Mouse (Mus musculus) embryo, embryonic 10 days (tissue): ENCODE measurements around the gene Poc1a.

Source experiments
- DNase-seq: peaks from one replicate; pipeline ENCODE4 v3.0.0-alpha.2; 2015; ENCODE audit warnings: low spot score

Gene Poc1a

DNA sequence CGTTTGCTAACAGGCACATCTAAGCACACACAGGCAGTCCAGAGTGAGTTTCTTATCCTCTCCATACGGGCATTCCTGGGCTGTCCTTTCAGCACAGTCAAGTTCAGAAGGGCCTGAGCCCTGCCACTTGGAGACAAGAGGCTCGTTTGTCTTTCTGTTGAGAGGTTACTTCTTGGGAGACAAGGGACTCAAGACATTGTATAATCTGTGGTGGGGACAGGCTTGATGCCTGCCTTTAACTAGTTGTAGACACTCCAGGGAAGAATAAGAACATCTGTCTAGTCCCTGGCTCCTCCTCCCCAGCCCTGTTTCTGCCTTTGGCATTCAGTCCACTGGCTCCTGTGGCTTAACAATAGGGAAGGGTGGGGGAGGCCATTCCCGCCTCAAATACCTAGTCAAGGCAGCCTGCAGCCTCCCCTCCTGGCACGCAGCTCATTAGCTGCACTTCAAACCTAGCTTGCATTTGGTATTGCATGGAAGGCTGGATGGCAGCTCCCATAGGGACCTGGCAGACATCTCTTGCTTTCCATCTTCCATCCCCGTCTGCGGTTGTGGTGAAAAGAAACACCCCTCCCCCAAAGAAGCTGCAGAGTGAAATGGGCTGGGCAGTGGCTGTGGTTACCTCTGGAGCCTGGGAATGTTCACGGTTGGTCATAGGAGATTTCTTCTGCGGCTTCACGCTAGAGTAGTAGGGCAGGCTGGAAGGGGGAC is 57.8 kb downstream of the Poc1a start:
- DNase-seq: peak; percentile 74

GRCm38 (mm10) chr9:106339173-106339558 is 58.3 kb downstream of the Poc1a start:
- DNase-seq: peak; percentile 52

DNA sequence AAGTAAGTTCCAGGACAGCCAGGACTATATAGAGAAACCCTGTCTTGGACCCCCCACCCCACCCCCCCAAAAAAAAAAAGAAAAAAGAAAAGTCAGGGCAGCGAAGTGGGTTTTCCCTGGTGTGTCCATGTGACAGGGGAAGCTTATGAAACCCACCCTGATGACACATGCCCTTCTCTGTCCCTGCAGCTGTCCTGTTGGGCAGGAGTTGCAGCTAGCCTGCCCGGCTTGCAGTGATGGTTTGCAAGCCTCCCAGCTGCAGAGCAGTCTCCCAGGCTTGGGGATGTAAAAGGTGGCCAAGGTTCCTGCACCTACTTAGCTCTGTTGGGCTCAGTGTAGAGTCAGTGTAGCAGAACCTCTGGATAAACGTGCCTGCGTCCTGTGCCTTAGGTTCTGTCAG is 58.9 kb downstream of the Poc1a start:
- DNase-seq: no peak

- DNase-seq: peak; percentile 49
These were observed 59.8 kb downstream of the Poc1a start for GRCm38 (mm10) chr9:106340501-106341312.

GRCm38 (mm10) chr9:106341313-106341686 is 60.4 kb downstream of the Poc1a start:
- DNase-seq: no peak

DNA sequence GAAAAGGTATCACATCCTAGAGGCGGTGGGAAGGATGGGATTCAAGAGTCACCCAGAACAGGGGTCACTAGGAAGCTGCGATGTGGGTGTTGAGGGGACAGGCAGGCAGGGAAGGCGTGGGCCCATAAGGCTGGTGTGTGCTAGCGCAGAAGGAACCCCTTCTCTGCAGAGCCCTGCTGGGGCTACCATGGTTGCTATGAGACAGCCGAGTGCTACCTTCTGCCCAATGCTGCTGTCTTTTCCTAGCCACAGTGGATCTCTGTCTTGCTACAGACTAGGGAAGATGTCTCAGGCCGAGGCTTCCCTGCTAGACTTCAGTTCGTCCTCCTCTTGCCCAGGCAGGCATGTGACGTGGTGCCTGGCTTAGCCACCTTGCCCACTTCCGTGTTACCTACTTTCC is 61.7 kb downstream of the Poc1a start:
- no peak for DNase-seq

- DNase-seq: no peak
These were observed 64.3 kb downstream of the Poc1a start for GRCm38 (mm10) chr9:106345167-106345566.

DNA sequence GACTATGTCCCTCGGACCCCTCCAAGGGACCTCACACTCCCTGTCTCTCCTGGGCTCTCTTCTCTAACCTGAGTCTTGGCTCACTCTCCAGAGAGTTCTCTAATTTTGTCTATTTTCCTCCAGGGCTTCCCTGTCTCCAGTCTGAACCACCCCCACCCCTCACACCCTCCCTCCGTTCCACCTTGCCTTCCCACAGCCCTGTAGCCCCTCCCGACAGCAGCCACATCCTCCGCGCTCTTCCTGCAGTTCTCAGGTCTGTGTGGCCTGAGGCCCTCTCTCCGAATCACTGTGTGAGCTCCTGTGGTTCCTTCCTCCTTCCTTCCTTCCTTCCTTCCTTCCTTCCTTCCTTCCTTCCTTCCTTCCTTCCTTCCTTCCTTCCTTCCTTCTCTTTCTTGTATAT is 64.8 kb downstream of the Poc1a start:
- DNase-seq: no peak

DNA sequence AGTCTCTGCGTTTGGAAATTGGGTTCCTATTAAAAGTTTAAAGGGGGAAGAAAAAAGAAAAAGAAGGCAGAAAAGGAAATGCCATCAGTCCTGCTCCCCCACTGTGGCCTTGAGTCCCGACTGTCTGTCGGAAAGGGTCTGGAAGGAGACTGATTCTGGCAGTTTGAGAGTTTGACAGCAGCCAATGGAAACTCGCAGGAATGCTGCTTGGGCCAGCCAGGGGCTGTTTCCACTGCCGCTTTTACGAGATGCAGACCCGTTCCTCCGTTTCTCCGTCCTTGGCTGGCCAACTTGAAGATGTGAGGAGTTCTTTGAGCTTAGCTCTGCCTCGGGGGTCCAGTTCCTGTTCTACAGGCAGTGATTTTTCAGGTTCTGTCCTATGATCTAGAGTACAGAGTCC is 67.4 kb downstream of the Poc1a start:
- DNase-seq: no peak

GRCm38 (mm10) chr9:106349075-106349474 is 68.2 kb downstream of the Poc1a start:
- peak; percentile 63 for DNase-seq

DNA sequence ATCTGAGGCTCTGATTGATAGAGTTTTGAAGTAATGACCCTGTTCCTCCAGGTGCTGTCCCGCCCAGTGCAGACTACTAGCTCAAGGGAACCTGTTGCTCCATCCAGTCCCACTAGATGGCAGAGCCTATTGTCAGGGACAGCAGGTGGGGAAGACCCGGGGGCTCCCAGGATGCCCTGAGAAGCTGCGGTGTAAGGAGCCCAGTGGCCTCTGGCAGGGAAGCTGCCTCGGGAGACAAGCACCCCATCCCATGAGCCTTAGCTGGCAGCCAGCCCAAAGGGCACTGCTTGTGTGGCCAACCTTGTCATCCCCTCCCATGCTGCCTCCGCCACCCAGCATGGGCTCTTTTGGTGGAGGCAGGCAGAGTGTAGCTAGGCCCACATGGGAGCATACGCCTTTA is 70.3 kb downstream of the Poc1a start:
- no peak for DNase-seq

DNA sequence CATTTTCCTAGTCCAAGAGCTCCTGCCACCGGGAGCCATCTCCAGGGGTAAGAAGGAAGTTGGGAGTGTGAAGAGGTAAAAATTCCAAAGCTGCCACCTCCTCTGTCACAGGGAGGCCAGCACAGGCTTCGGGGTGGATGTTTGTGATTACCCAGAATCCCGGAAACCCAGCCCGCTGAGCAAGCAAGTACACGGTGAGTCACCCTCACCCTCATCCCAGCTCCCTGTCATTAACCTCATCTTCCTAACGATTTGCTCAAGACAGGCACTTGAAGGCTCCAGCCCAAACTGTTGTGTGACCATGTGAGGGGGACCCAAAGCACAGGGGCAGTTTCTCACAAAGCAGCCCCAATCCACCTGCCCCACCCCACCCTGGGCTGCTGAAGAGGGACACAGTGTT is 72.9 kb downstream of the Poc1a start:
- DNase-seq: no peak

DNA sequence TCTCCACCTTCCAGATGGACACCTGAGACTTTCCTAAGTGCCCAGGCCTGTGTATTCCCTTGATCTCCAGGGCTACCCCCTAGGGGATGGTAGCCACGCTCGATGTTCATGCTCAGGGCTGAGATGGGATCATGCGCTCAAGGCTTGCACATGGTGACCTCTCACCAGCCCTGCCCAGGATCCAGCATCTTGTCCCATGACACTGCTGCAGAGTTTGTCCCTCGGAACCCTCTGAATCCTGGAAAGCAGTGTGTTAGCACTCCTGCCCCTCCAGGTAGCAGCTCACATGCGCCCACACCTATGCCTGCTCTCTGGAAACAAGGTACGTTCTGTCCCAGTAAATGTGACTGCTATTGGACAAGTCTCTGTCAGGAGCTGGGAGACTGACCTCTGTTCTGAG is 73.9 kb downstream of the Poc1a start:
- no peak for DNase-seq

DNA sequence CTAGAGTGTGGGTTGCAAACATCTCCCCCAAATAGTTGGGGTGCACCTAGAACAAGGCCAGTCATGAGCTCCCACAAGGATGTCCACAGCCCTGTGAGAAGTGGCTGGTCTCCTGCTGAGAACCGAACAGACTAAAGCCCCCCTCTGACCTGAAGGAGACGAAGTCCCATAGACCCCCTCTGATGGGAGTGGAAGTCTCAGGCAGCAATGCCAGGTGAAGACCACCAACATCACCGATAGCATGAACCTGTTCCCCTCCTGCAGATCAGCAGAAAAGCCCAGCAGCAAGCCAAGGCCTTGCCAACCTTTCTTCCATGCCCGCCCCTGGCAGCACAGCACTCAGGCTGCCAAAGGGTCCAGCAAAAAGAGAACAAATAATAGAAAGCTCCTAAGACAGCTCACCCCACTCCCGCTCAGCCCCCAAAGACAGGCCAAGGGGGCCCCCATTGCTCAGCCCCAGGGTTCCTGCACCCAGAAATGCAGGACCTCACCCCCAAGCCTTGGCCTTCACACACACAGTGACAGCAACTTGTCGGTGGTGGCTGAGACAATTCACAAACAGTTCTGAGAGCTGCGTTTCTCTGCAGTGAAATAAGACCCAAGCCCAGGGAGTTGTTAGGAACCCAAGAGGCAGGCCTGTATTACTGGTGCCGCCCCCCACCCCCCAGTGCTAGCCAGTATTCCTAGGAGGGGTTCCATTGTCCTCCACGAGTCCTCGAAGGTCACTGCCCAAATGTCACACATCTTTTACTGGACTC is 74.5 kb downstream of the Poc1a start:
- DNase-seq: no peak

GRCm38 (mm10) chr9:106355975-106356286 is 75.1 kb downstream of the Poc1a start:
- DNase-seq: no peak

- DNase-seq: peak; percentile 78
These were observed 75.5 kb downstream of the Poc1a start for GRCm38 (mm10) chr9:106356323-106356844.

DNA sequence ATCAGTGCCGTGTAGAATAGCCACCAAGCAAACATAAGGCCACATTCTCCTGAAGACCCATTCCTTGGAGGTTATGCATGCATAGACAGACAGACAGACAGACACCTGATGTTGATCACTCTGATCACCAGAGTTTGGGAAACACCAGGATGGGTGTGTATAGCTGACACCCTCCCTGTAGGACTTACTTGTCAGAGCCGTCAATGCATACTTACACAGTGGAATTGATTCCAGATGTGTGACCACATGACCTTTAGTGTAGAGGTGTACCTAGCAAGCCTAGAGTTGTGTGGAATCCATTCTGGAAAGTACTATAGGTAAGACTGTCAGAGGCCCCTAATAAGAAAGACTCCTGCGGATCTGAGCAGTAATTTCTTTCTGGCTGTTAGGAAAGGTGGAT is 76.3 kb downstream of the Poc1a start:
- DNase-seq: peak; percentile 79

- no peak for DNase-seq
These were observed 78.4 kb downstream of the Poc1a start for GRCm38 (mm10) chr9:106359297-106359696.

DNA sequence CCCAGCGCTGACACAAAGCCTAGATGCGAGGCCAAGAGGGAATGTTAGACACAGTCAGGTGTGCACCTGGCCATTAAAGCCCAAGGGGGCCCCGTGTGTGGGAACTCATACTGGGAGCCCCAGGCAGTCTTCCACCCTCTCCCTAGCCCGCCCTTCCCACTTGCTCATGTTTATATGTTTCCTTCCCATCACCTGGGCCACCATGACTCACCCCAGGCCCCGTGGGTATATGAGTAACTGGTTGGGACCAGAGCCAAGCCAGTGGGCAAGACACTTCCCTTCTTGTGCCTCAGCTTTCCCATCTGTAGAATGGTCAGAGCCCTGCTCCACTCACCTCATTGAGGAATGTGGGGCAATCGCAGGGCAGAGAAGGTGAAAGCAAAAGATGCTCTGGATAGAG is 80.3 kb downstream of the Poc1a start:
- DNase-seq: no peak

GRCm38 (mm10) chr9:106365333-106365732 is 84.5 kb downstream of the Poc1a start:
- DNase-seq: no peak

- no peak for DNase-seq
These were observed 85.3 kb downstream of the Poc1a start for GRCm38 (mm10) chr9:106366188-106366587.

DNA sequence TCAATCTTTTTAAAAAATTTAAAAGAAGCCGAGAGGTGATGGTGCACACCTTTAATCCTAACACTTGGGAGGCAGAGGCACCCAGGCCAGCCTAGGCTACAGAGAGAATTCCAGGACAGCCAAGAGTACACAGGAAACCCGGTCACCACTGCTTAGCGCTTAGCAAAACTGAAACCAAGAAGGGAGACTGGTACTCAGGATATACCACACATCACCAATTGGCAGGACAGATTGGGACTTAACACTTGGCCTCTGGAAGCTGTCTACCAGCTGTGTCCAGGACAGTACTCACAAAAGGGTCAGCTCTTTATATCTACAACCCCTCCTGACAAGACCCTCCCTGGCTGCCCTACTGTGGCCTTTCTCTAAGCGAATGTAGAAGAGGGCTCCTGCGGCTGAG is 86.1 kb downstream of the Poc1a start:
- DNase-seq: no peak

GRCm38 (mm10) chr9:106367592-106368111 is 86.8 kb downstream of the Poc1a start:
- DNase-seq: peak; percentile 98
